Mouse (Mus musculus) C2C12 (cell line): ENCODE results near the gene Mecom. TPM values are rescaled to one million over a fixed set of nuclear protein-coding genes. Genes with fewer than 3 reads are reported as not detected.
"Not testable (repeated sequence)": the region's sequence is repeated elsewhere in the genome, so short reads cannot be mapped to it uniquely, and the experiment has no call there.

ENCODE experiments used
- H3K27me3 ChIP-seq: one replicate; pipeline ENCODE4 v1.6.1; 2011; ENCODE audit not compliant: control insufficient read depth, insufficient read depth, insufficient read length
- H3K36me3 ChIP-seq: one replicate; pipeline ENCODE4 v1.6.1; 2011; ENCODE audit not compliant: control insufficient read depth, insufficient read depth
- H3K4me3 ChIP-seq: one replicate; pipeline ENCODE4 v1.5.1; 2011; ENCODE audit warnings: mild to moderate bottlenecking, control low read depth; ENCODE audit not compliant: poor library complexity, insufficient read depth, severe bottlenecking
- H3K79me2 ChIP-seq: one replicate; pipeline ENCODE4 v1.6.1; 2011; ENCODE audit not compliant: control insufficient read depth, insufficient read depth
- H3K79me3 ChIP-seq: one replicate; pipeline ENCODE4 v1.6.1; 2011; ENCODE audit warnings: low read depth, control low read depth
- H3ac ChIP-seq: one replicate; pipeline ENCODE3; 2011; ENCODE audit warnings: low read depth; ENCODE audit not compliant: control insufficient read depth, insufficient read length
- CEBPB ChIP-seq: IDR thresholded peaks from one replicate; pipeline ENCODE4 v1.6.1; 2011; ENCODE audit warnings: low read depth, mild to moderate bottlenecking, control low read depth, moderate library complexity
- CTCF ChIP-seq: IDR thresholded peaks from one replicate; pipeline ENCODE4 v1.5.1; 2011; ENCODE audit not compliant: control insufficient read depth, insufficient read depth, insufficient read length
- FOSL1 ChIP-seq: IDR thresholded peaks from one replicate; pipeline ENCODE4 v1.8.0; 2011; ENCODE audit warnings: mild to moderate bottlenecking, low read length; ENCODE audit not compliant: poor library complexity, insufficient read depth, severe bottlenecking
- MAX ChIP-seq: IDR thresholded peaks from one replicate; pipeline ENCODE4 v1.6.1; 2011; ENCODE audit warnings: mild to moderate bottlenecking, control low read depth
- MYOD1 ChIP-seq: IDR thresholded peaks from one replicate; pipeline ENCODE4 v1.6.1; 2011; ENCODE audit warnings: low read depth; ENCODE audit not compliant: control insufficient read depth, insufficient read length
- MYOG ChIP-seq: IDR thresholded peaks from one replicate; pipeline ENCODE4 v1.6.1; 2011; ENCODE audit not compliant: control insufficient read depth, insufficient read length; ENCODE audit errors: extremely low read depth
- USF1 ChIP-seq: IDR thresholded peaks from one replicate; pipeline ENCODE4 v1.6.1; 2011; ENCODE audit warnings: low read depth, mild to moderate bottlenecking, control low read depth, moderate library complexity
- polyA plus RNA-seq: library from polyadenylated mRNA; unstranded; fragments of >200 nt; fragmentation: generic; extraction: Trizol; gene quantifications from one replicate; pipeline ENCODE4 v1.2.1, GENCODE M21; 2012; ENCODE audit warnings: missing spikeins

Gene Mecom
- polyA plus RNA-seq, 1 experiment = 1.3 TPM

- Histone ChIP-seq H3K27me3 (no peaks in the 10 kb centered on the region), H3ac (no peak overlapping the region), H3K79me3 (no peaks in the 10 kb centered on the region), H3K79me2 (no peaks in the 10 kb centered on the region), H3K4me3 (no peak overlapping the region), H3K36me3 (no peaks in the 10 kb centered on the region)
- TF ChIP-seq MAX = no peak
- TF ChIP-seq FOSL1 = no peak
- TF ChIP-seq CTCF = no peak
- no peak for TF ChIP-seq CEBPB
- no peak for TF ChIP-seq MYOG
- no peak for TF ChIP-seq MYOD1
- no peak for TF ChIP-seq USF1
Measured at GRCm38 (mm10) chr3:30227964-30228670, 319.7 kb downstream of the Mecom start.

DNA sequence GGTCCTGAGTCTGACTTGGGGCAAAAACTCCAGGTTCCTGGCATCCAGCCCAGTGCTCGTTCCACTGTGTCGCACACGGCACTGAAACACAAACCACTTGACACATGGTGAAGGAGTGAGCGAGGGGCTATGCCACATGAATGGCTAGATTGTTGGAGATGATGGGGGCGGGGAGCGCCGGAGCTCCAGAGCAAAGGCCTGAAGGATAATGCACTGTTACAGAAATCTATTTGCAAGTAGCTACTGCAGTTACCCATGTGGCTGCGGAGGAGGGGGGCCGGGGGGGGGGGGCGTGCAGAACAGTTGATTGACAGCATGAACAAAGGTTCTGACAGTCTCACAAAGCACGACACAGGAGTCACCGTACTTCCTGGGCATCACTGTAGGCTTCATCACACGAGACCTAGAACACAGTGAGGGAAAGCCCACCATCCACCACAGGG is 320.9 kb downstream of the Mecom start:
- TF ChIP-seq USF1 = no peak
- no peak for TF ChIP-seq FOSL1
- no peak for TF ChIP-seq CTCF
- no peak for TF ChIP-seq MAX
- TF ChIP-seq MYOD1 = no peak
- H3ac ChIP-seq = no peak overlapping the region
- no peaks in the 10 kb centered on the region for H3K79me2 ChIP-seq
- H3K4me3 ChIP-seq = no peak overlapping the region
- H3K79me3 ChIP-seq = no peaks in the 10 kb centered on the region
- no peaks in the 10 kb centered on the region for H3K27me3 ChIP-seq
- no peaks in the 10 kb centered on the region for H3K36me3 ChIP-seq

DNA sequence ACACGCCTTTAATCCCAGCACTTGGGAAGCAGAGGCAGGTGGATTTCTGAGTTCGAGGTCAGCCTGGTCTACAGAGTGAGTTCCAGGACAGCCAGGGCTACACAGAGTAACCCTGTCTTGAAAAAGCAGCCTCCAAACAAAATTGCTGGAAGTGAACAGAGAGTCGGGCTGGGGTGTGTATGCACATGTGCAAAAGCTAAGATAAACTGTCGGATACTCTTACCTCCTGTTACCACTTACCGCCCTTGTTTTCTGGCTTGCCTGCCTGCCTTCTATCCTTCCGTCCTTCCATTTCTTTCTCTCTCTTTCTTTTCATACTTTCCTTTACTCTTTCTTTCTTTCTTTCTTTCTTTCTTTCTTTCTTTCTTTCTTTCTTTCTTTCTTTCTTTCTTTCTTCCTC is 322.6 kb downstream of the Mecom start:
- not testable (repeated sequence) for H3K79me2 ChIP-seq, H3K27me3 ChIP-seq, H3K36me3 ChIP-seq, H3K79me3 ChIP-seq, H3K4me3 ChIP-seq, H3ac ChIP-seq

DNA sequence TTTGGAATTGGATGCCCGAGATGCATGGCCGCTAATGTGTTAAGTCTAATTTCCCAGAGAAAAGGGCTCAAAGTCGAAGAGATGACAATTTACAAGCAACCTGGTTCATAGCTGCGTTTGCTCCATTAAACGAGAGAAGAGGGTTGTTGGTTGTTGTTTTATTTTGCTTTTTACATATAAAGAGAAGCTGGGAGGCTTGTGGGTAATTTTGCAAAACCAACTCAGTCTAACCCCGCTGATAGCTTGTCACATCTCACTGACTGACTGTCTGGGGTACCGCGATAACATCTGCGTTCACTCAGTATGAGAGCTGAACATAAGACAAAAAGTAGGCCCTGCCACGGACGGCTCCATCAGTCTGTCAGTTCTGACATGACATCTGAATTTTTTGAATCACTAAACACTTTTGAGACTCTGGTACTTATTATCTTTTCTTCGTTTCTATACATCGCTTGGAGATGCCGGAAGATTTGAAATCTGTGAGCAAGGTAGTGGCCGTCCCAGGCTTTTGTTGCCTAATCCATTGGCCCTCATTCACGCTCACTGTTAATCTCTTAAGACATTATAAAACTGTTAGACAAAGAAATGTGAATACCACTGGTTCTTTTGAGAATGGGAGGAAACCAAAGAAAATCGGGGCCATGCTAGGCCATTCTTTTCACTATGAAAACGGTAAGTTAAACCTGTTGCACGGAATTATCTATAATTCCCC is 327.0 kb downstream of the Mecom start:
- Histone ChIP-seq H3K79me3 (no peaks in the 10 kb centered on the region), H3K4me3 (no peak overlapping the region), H3K27me3 (no peaks in the 10 kb centered on the region), H3K79me2 (no peaks in the 10 kb centered on the region), H3ac (no peak overlapping the region), H3K36me3 (no peaks in the 10 kb centered on the region)
- TF ChIP-seq CEBPB (no peak), USF1 (no peak), CTCF (no peak), MYOG (no peak), MAX (no peak), FOSL1 (no peak), MYOD1 (no peak)

GRCm38 (mm10) chr3:30219891-30220290 is 327.9 kb downstream of the Mecom start:
- Histone ChIP-seq H3K27me3 (no peaks in the 10 kb centered on the region), H3K79me3 (no peaks in the 10 kb centered on the region), H3K79me2 (no peaks in the 10 kb centered on the region), H3K36me3 (no peaks in the 10 kb centered on the region), H3K4me3 (no peak overlapping the region), H3ac (no peak overlapping the region)
- TF ChIP-seq USF1 = no peak
- TF ChIP-seq CTCF = no peak
- TF ChIP-seq CEBPB = no peak
- TF ChIP-seq MYOG = no peak
- TF ChIP-seq MYOD1 = no peak
- no peak for TF ChIP-seq FOSL1
- no peak for TF ChIP-seq MAX

- H3ac ChIP-seq = no peak overlapping the region
- TF ChIP-seq FOSL1 (no peak), MYOD1 (no peak), CTCF (no peak), CEBPB (no peak), MYOG (no peak)
- H3K79me2 ChIP-seq = no peaks in the 10 kb centered on the region
- H3K27me3 ChIP-seq = no peaks in the 10 kb centered on the region
- no peaks in the 10 kb centered on the region for H3K36me3 ChIP-seq
- H3K4me3 ChIP-seq = no peak overlapping the region
- H3K79me3 ChIP-seq = no peaks in the 10 kb centered on the region
Measured at GRCm38 (mm10) chr3:30219190-30219884, 328.5 kb downstream of the Mecom start.
